Mouse (Mus musculus) forebrain, postnatal 0 days (tissue): ENCODE measurements around the gene Nkd1. TPM values are rescaled to one million over a fixed set of nuclear protein-coding genes. Genes with fewer than 3 reads are reported as not detected.
A peak's percentile ranks its signal among the peaks of the same experiment; 100 is the strongest.

Experiments used
- ATAC-seq: fragments of 200-750 bp; cut with Nextera tagmentation; 2 replicates; pipeline ENCODE4 v1.8.0; 2017; ENCODE audit warnings: mild to moderate bottlenecking, moderate library complexity
- DNase-seq: peaks from one replicate; pipeline ENCODE4 v3.0.0-alpha.2; 2015
- H3K27ac ChIP-seq: fragments of 300-500 bp; sonication (generic); 2 replicates; pipeline ENCODE4 v1.5.1; 2014; ENCODE audit warnings: low read depth, mild to moderate bottlenecking, antibody characterized with exemption, low read length, moderate library complexity, mixed read lengths
- H3K27me3 ChIP-seq: fragments of 300-500 bp; sonication (generic); 2 replicates; pipeline ENCODE4 v1.6.1; 2014; ENCODE audit warnings: mild to moderate bottlenecking, low read length, mixed read lengths; ENCODE audit not compliant: insufficient read depth
- H3K36me3 ChIP-seq: fragments of 300-500 bp; sonication (generic); 2 replicates; pipeline ENCODE4 v1.6.1; 2014; ENCODE audit warnings: mild to moderate bottlenecking, moderate library complexity; ENCODE audit not compliant: insufficient read depth
- H3K4me1 ChIP-seq: fragments of 300-500 bp; sonication (generic); 2 replicates; pipeline ENCODE4 v1.6.1; 2014; ENCODE audit warnings: antibody characterized with exemption; ENCODE audit not compliant: insufficient read depth
- H3K4me2 ChIP-seq: fragments of 300-500 bp; sonication (generic); 2 replicates; pipeline ENCODE4 v1.6.1; 2014; ENCODE audit warnings: low read depth, mild to moderate bottlenecking, moderate library complexity
- H3K4me3 ChIP-seq: fragments of 300-500 bp; sonication (generic); 2 replicates; pipeline ENCODE4 v1.5.1; 2014; ENCODE audit warnings: low read depth, low read length, mixed read lengths
- H3K9ac ChIP-seq: fragments of 300-500 bp; sonication (generic); 2 replicates; pipeline ENCODE4 v1.6.1; 2014; ENCODE audit warnings: mild to moderate bottlenecking
- H3K9me3 ChIP-seq: fragments of 300-500 bp; sonication (generic); 2 replicates; pipeline ENCODE4 v1.6.1; 2016; ENCODE audit warnings: low read length
- CTCF ChIP-seq: sonication (generic); IDR thresholded peaks from 2 replicates; pipeline ENCODE4 v1.5.1; 2016; ENCODE audit warnings: antibody characterized with exemption, control low read depth, low read depth
- WGBS: fragments of 180-500 bp; shearing (Covaris S2); extraction: QIAGEN DNeasy Blood & Tissue Kit; methylation state at CpG from one replicate; pipeline ENCODE4 v1.1.7; 2014; 5-methylcytosine and 5-hydroxymethylcytosine counted together
- polyA plus RNA-seq: library from polyadenylated mRNA; unstranded; fragments of >200 nt; fragmentation: Nextera tagmentation; extraction: Ambion mirVana; gene quantifications from 2 replicates; pipeline ENCODE4 v1.2.1, GENCODE M21; 2015
- total RNA-seq: library from RNA; depleted of rRNA; stranded (reverse); fragments of >200 nt; gene quantifications from 2 replicates; pipeline ENCODE4 v1.2.3, GENCODE M21; 2014

Gene Nkd1
- total and polyA plus RNA-seq, 2 experiments from 2014 or later, result 22.8 to 33.6 TPM

DNA sequence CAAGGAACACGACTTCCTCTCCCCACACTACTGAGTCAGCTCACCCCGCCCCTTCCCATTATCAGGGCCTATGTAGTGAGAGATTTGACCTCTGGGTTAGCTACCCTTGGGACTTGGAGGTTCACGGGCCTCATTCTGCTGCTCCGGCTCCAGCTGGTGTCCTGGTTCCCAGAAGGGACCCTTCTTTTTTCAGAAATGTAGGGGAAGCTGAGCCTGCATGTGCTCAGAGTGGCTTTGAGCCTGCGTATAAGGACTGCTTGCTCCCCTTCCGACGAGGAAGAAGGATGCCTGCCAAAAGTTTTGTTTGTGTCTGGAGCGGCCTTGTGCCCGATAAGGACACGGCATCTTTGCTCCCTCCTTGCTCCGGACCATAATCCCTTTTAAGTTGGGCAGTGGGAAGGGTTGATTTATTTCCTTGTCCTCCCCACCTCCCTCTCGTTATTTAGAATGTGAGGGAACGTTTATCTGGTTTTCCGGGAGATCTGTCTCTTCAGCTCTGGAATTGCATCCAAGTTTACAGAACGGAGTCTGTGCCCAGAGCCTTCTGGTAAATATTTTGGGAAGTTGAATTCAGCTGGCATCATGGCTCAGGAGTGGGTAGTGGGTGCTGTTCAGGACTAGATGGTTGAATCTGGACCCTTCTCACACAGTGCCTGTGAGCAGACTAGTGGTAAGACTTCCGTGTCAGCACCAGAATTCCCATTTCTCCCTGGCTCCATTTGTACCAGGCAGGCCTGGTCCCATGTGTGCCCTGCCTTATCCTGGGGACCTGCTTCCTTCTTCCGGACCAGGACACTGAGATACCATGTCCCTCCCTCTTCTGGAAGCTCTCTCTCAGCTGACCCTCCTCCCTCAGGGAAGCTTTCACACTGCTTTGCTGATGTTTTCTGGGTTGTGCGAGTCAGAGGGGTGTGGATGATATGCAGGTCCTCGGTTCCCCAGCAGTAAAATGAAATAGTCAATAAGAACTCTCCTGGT lies 17.1 kb downstream of the Nkd1 start:
- peak; percentile 59 for ATAC-seq
- 52% methylated on average over 19 of the region's 19 CpGs for WGBS
- 0 out of 2 replicates have a peak, but pooled peaks have one; percentile 6 for TF ChIP-seq CTCF
- Histone ChIP-seq H3K4me2 (peak overlapping the region; percentile 13; the same call in 1 of the 2 replicates), H3K27ac (no peak overlapping the region), H3K27me3 (no peaks in the 10 kb centered on the region), H3K36me3 (no peaks in the 10 kb centered on the region), H3K9me3 (no peaks in the 10 kb centered on the region), H3K4me1 (no peaks in the 10 kb centered on the region), H3K4me3 (no peak overlapping the region), H3K9ac (no peak overlapping the region)
- peak; percentile 66 for DNase-seq

DNA sequence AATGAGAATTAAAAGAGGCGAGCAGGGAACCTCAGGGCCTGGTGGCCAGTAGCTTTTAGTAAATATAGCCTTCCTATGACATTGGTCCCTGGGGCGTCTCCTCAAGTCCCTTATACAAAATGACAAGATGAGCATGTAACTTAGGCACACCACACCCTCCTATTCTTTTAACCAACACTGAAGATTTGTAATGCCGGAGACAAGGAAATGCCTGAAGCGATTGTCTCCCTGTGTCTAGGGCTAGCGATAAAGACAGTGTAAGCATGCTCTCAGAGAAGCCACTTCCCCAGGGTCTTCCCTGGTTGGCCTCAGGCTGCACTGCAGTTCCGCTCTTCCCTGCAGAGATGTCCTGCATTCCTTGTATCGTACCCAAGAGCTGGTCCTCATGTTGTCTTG lies 17.8 kb downstream of the Nkd1 start:
- no peaks in the 10 kb centered on the region for H3K4me1 ChIP-seq
- no peaks in the 10 kb centered on the region for H3K36me3 ChIP-seq
- H3K27me3 ChIP-seq, result no peaks in the 10 kb centered on the region
- no peak overlapping the region for H3K9ac ChIP-seq
- WGBS, result 92% methylated on average over 7 of the region's 7 CpGs
- H3K4me3 ChIP-seq, result no peak overlapping the region
- no peak for TF ChIP-seq CTCF
- no peaks in the 10 kb centered on the region for H3K9me3 ChIP-seq
- no peak overlapping the region for H3K27ac ChIP-seq
- no peak for ATAC-seq
- no peak for DNase-seq
- no peak overlapping the region for H3K4me2 ChIP-seq

DNA sequence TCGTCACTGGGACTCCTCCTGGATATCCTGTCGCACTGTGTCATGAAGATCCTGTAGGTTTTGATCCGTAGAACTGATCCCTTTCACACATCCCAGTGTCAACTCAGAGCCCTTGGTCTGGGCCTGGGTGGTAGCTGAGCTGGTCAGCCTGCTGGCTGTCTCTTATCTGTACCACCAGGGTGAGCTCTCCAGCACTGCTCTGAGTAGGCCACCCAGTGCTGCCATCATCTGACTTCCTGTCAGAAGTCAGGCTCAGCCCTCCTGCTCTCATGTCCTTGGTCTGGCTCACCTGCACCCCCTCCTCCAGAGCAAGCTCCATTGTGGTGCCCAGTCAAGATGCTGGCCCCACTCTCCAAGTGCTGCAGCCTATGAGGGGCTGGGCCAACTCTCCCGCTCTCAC lies 18.8 kb downstream of the Nkd1 start:
- H3K36me3 ChIP-seq, result no peaks in the 10 kb centered on the region
- peak; percentile 37 for TF ChIP-seq CTCF
- ATAC-seq, result no peak
- H3K27ac ChIP-seq, result no peak overlapping the region
- 89% methylated on average over 4 of the region's 4 CpGs for WGBS
- H3K4me1 ChIP-seq, result no peaks in the 10 kb centered on the region
- H3K4me2 ChIP-seq, result no peak overlapping the region
- DNase-seq, result no peak
- no peaks in the 10 kb centered on the region for H3K27me3 ChIP-seq
- no peak overlapping the region for H3K4me3 ChIP-seq
- H3K9me3 ChIP-seq, result no peaks in the 10 kb centered on the region
- H3K9ac ChIP-seq, result no peak overlapping the region

DNA sequence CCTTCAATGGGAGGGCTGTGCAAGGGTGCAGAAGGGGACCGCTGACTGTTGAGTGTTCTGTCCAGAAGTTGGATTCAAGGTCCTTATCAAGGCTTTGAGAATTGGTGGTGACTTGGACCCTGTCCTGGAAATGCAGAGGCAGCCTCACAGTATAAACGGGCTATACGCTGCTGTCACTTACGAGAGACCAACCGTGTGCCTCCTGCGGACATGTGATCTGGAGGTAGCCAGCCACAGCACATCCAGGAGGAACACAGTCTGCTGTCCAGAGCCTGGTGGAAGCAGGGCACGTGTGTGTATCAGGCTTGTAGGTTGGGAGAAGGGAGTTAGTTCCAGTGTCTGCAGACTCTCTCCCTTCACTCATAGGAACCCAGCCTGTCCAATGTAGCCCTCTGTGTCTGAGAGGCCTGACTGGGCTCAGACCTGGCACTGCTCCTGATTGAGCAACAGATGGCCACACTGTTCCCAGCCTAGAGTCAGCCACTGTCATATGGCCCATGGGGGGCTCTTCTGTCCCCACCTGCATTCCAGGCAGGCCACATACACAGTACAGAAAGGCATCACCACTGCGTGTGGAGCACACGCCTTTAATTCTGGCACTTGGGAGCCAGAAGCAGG lies 21.6 kb downstream of the Nkd1 start:
- 86% methylated on average over 9 of the region's 9 CpGs for WGBS
- Histone ChIP-seq H3K4me3 (no peak overlapping the region), H3K9ac (no peak overlapping the region), H3K4me1 (no peaks in the 10 kb centered on the region), H3K27me3 (no peaks in the 10 kb centered on the region), H3K36me3 (no peaks in the 10 kb centered on the region), H3K9me3 (no peaks in the 10 kb centered on the region), H3K27ac (no peak overlapping the region), H3K4me2 (no peak overlapping the region)
- TF ChIP-seq CTCF, result no peak
- ATAC-seq (no peak), DNase-seq (no peak)

DNA sequence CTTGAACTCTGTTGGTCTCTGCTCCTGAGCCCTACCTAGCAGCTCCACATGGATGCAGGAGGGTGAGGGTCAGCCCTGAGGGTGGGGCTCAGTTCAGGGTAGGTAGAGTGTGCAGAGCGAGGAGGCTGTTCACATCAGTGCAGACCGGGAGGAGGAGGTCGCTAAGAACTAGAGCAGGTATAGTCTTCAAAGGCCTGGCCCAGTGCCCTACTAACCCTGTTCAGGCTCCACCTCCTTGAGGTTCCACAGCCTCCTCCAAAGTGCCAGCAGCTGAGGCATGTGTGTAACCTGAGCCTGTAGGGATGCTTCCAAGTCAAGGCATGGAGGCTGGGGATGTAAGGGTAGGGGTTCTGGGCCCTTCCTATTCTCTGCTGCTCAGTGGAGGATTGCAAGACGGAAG lies 23.5 kb downstream of the Nkd1 start:
- Histone ChIP-seq H3K27me3 (no peaks in the 10 kb centered on the region), H3K4me3 (no peak overlapping the region), H3K27ac (no peak overlapping the region), H3K9ac (no peak overlapping the region), H3K4me1 (no peaks in the 10 kb centered on the region), H3K9me3 (no peaks in the 10 kb centered on the region), H3K36me3 (no peaks in the 10 kb centered on the region), H3K4me2 (no peak overlapping the region)
- DNase-seq, result no peak
- TF ChIP-seq CTCF, result no peak
- no peak for ATAC-seq
- WGBS, result 80% methylated on average over 4 of the region's 4 CpGs

DNA sequence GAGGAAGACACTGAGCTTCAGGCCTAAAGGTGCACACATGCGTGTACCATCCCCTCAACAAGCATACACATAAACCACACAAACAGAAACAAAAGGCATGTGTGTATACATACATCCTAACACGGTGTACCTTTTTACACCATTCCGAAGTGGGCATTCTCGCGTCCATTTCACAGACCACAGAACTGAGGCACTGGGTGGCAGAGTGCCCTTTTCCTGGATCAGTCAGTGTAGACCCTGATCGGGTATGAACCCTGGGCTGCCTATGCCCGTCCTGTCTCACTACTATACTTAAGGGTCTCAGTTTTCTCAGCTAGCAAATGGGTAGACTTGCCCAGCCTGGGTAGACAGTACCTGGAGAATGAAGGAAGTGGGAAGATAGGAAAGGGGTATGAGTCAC lies 24.3 kb downstream of the Nkd1 start:
- Histone ChIP-seq H3K9me3 (no peaks in the 10 kb centered on the region), H3K36me3 (no peaks in the 10 kb centered on the region), H3K4me3 (no peak overlapping the region), H3K27ac (no peak overlapping the region), H3K4me2 (no peak overlapping the region), H3K9ac (no peak overlapping the region), H3K4me1 (no peaks in the 10 kb centered on the region), H3K27me3 (no peaks in the 10 kb centered on the region)
- DNase-seq (no peak), ATAC-seq (no peak)
- no peak for TF ChIP-seq CTCF
- WGBS, result 97% methylated on average over 7 of the region's 7 CpGs
